Mouse (Mus musculus): ENCODE data around the gene Lama2. TPM values are rescaled to one million over a fixed set of nuclear protein-coding genes. Genes with fewer than 3 reads are reported as not detected.

The Lama2 gene
- polyA plus RNA-seq, 1 experiment = not detected

GRCm38 (mm10) chr10:27022707-27023106 lies 596.9 kb downstream of the Lama2 start:
- Histone ChIP-seq H3K27me3 (ENCODE audit: control insufficient read depth, insufficient read depth, low read length, poor library complexity, severe bottlenecking) (no peaks in the 10 kb centered on the region), H3K27ac (ENCODE audit: insufficient read depth, low read length) (no peak overlapping the region), H3K4me1 (ENCODE audit: control insufficient read depth, insufficient read depth, low read length) (no peaks in the 10 kb centered on the region), H3K36me3 (ENCODE audit: control insufficient read depth, insufficient read depth, low read length, poor library complexity, severe bottlenecking) (no peaks in the 10 kb centered on the region), H3K9me3 (replicated peaks; ENCODE audit: control insufficient read depth, insufficient read depth, low read length, poor library complexity, severe bottlenecking) (no peaks in the 10 kb centered on the region), H3K9ac (ENCODE audit: low read depth, poor library complexity, severe bottlenecking) (no peak overlapping the region), H3K4me3 (ENCODE audit: low read depth, low read length) (no peak overlapping the region)
- TF ChIP-seq CTCF (IDR thresholded peaks at IDR 0.05; ENCODE audit: low read depth, low read length) (no peak), POLR2A (IDR thresholded peaks at IDR 0.05; ENCODE audit: insufficient read depth, low read length) (no peak), EP300 (IDR thresholded peaks at IDR 0.05; ENCODE audit: insufficient read depth, low read depth, low read length) (no peak)

- Histone ChIP-seq H3K9ac (ENCODE audit: low read depth, poor library complexity, severe bottlenecking) (no peak overlapping the region), H3K27me3 (ENCODE audit: control insufficient read depth, insufficient read depth, low read length, poor library complexity, severe bottlenecking) (no peaks in the 10 kb centered on the region), H3K9me3 (replicated peaks; ENCODE audit: control insufficient read depth, insufficient read depth, low read length, poor library complexity, severe bottlenecking) (no peaks in the 10 kb centered on the region), H3K4me1 (ENCODE audit: control insufficient read depth, insufficient read depth, low read length) (no peaks in the 10 kb centered on the region), H3K27ac (ENCODE audit: insufficient read depth, low read length) (no peak overlapping the region), H3K36me3 (ENCODE audit: control insufficient read depth, insufficient read depth, low read length, poor library complexity, severe bottlenecking) (no peaks in the 10 kb centered on the region), H3K4me3 (ENCODE audit: low read depth, low read length) (no peak overlapping the region)
- no peak for TF ChIP-seq POLR2A (IDR thresholded peaks at IDR 0.05; ENCODE audit: insufficient read depth, low read length)
- TF ChIP-seq EP300 (IDR thresholded peaks at IDR 0.05; ENCODE audit: insufficient read depth, low read depth, low read length) = no peak
- TF ChIP-seq CTCF (IDR thresholded peaks at IDR 0.05; ENCODE audit: low read depth, low read length) = no peak
Measured at GRCm38 (mm10) chr10:27012804-27013365, 606.7 kb downstream of the Lama2 start.

- H3K4me1 ChIP-seq (ENCODE audit: control insufficient read depth, insufficient read depth, low read length) = no peaks in the 10 kb centered on the region
- no peaks in the 10 kb centered on the region for H3K36me3 ChIP-seq (ENCODE audit: control insufficient read depth, insufficient read depth, low read length, poor library complexity, severe bottlenecking)
- TF ChIP-seq CTCF (IDR thresholded peaks at IDR 0.05; ENCODE audit: low read depth, low read length) (no peak), EP300 (IDR thresholded peaks at IDR 0.05; ENCODE audit: insufficient read depth, low read depth, low read length) (no peak), POLR2A (IDR thresholded peaks at IDR 0.05; ENCODE audit: insufficient read depth, low read length) (no peak)
- no peak overlapping the region for H3K27ac ChIP-seq (ENCODE audit: insufficient read depth, low read length)
- H3K27me3 ChIP-seq (ENCODE audit: control insufficient read depth, insufficient read depth, low read length, poor library complexity, severe bottlenecking) = no peaks in the 10 kb centered on the region
- H3K4me3 ChIP-seq (ENCODE audit: low read depth, low read length) = no peak overlapping the region
- H3K9ac ChIP-seq (ENCODE audit: low read depth, poor library complexity, severe bottlenecking) = no peak overlapping the region
- no peaks in the 10 kb centered on the region for H3K9me3 ChIP-seq (replicated peaks; ENCODE audit: control insufficient read depth, insufficient read depth, low read length, poor library complexity, severe bottlenecking)
Measured at GRCm38 (mm10) chr10:27007364-27007763, 612.2 kb downstream of the Lama2 start.

GRCm38 (mm10) chr10:27005716-27006115 lies 613.8 kb downstream of the Lama2 start:
- TF ChIP-seq EP300 (IDR thresholded peaks at IDR 0.05; ENCODE audit: insufficient read depth, low read depth, low read length) = no peak
- Histone ChIP-seq H3K27me3 (ENCODE audit: control insufficient read depth, insufficient read depth, low read length, poor library complexity, severe bottlenecking) (no peaks in the 10 kb centered on the region), H3K36me3 (ENCODE audit: control insufficient read depth, insufficient read depth, low read length, poor library complexity, severe bottlenecking) (no peaks in the 10 kb centered on the region), H3K27ac (ENCODE audit: insufficient read depth, low read length) (no peak overlapping the region), H3K9ac (ENCODE audit: low read depth, poor library complexity, severe bottlenecking) (no peak overlapping the region), H3K4me1 (ENCODE audit: control insufficient read depth, insufficient read depth, low read length) (no peaks in the 10 kb centered on the region), H3K9me3 (replicated peaks; ENCODE audit: control insufficient read depth, insufficient read depth, low read length, poor library complexity, severe bottlenecking) (no peaks in the 10 kb centered on the region), H3K4me3 (ENCODE audit: low read depth, low read length) (no peak overlapping the region)

GRCm38 (mm10) chr10:27001554-27002178 lies 617.9 kb downstream of the Lama2 start:
- Histone ChIP-seq H3K27ac (ENCODE audit: insufficient read depth, low read length) (no peak overlapping the region), H3K4me1 (ENCODE audit: control insufficient read depth, insufficient read depth, low read length) (no peaks in the 10 kb centered on the region), H3K27me3 (ENCODE audit: control insufficient read depth, insufficient read depth, low read length, poor library complexity, severe bottlenecking) (no peaks in the 10 kb centered on the region), H3K9me3 (replicated peaks; ENCODE audit: control insufficient read depth, insufficient read depth, low read length, poor library complexity, severe bottlenecking) (no peaks in the 10 kb centered on the region), H3K4me3 (ENCODE audit: low read depth, low read length) (no peak overlapping the region), H3K36me3 (ENCODE audit: control insufficient read depth, insufficient read depth, low read length, poor library complexity, severe bottlenecking) (no peaks in the 10 kb centered on the region), H3K9ac (ENCODE audit: low read depth, poor library complexity, severe bottlenecking) (no peak overlapping the region)
- TF ChIP-seq POLR2A (IDR thresholded peaks at IDR 0.05; ENCODE audit: insufficient read depth, low read length) (no peak), EP300 (IDR thresholded peaks at IDR 0.05; ENCODE audit: insufficient read depth, low read depth, low read length) (no peak), CTCF (IDR thresholded peaks at IDR 0.05; ENCODE audit: low read depth, low read length) (no peak)

- Histone ChIP-seq H3K27ac (ENCODE audit: insufficient read depth, low read length) (no peak overlapping the region), H3K4me1 (ENCODE audit: control insufficient read depth, insufficient read depth, low read length) (no peaks in the 10 kb centered on the region), H3K36me3 (ENCODE audit: control insufficient read depth, insufficient read depth, low read length, poor library complexity, severe bottlenecking) (no peaks in the 10 kb centered on the region), H3K9ac (ENCODE audit: low read depth, poor library complexity, severe bottlenecking) (no peak overlapping the region), H3K9me3 (replicated peaks; ENCODE audit: control insufficient read depth, insufficient read depth, low read length, poor library complexity, severe bottlenecking) (peaks cover 4% of the 10 kb centered on the region; the same call in 1 of the 2 replicates), H3K4me3 (ENCODE audit: low read depth, low read length) (no peak overlapping the region), H3K27me3 (ENCODE audit: control insufficient read depth, insufficient read depth, low read length, poor library complexity, severe bottlenecking) (no peaks in the 10 kb centered on the region)
- TF ChIP-seq POLR2A (IDR thresholded peaks at IDR 0.05; ENCODE audit: insufficient read depth, low read length) (no peak), EP300 (IDR thresholded peaks at IDR 0.05; ENCODE audit: insufficient read depth, low read depth, low read length) (no peak), CTCF (IDR thresholded peaks at IDR 0.05; ENCODE audit: low read depth, low read length) (no peak)
Measured at GRCm38 (mm10) chr10:26996684-26997083, 622.9 kb downstream of the Lama2 start.

Data from ES-Bruce4 (cell line).